Comparison of ENCODE assay signal across 8 mouse cellular contexts in genomic region chr9:34752801-34753170, GRCm38 (mm10).
A peak's percentile ranks its signal among the peaks of the same experiment; 100 is the strongest.
DNase-seq lines count a peak whose midpoint lies in the region; ATAC-seq and TF ChIP-seq lines count a peak whose summit lies in the region.

No protein-coding gene starts in this region.

- WGBS in kidney, embryonic 15.5 days = 20% methylated on average over 4 of the region's 4 CpGs
- 25% methylated on average over 4 of the region's 4 CpGs for WGBS in hindbrain, postnatal 0 days
- whole genome bisulfite sequencing in limb, embryonic 10.5 days = 19% methylated on average over 4 of the region's 4 CpGs

- H3K36me3 ChIP-seq in kidney, embryonic 15.5 days = no peaks in the 10 kb centered on the region
- no peaks in the 10 kb centered on the region for H3K36me3 ChIP-seq in hindbrain, postnatal 0 days (ENCODE audit: insufficient read depth, low read length)
- no peaks in the 10 kb centered on the region for H3K36me3 ChIP-seq in limb, embryonic 10.5 days

- no peak overlapping the region for H3K27ac ChIP-seq in kidney, embryonic 15.5 days
- H3K27ac ChIP-seq in hindbrain, postnatal 0 days = no peak overlapping the region
- no peak overlapping the region for H3K27ac ChIP-seq in limb, embryonic 10.5 days

- TF ChIP-seq CTCF in hindbrain, postnatal 0 days (IDR thresholded peaks at IDR 0.05; ENCODE audit: low read depth) = peak; percentile 89

- DNase-seq in kidney, adult 11 months = peak; percentile 21
- DNase-seq in ZHBTc4 (ENCODE audit: low read depth, low spot score) = peak; percentile 79
- DNase-seq in cerebellum, postnatal 4 days (ENCODE audit: low spot score in 2 of 2) = peak; percentile 72 to 85
- DNase-seq in hindbrain, postnatal 0 days (ENCODE audit: low spot score) = peak; percentile 84
- peak; percentile 89 for DNase-seq in limb, embryonic 10.5 days (ENCODE audit: low spot score)
- DNase-seq in retina, embryonic 14.5 days (ENCODE audit: low spot score) = peak; percentile 83

- 0 out of 2 replicates have a peak, but pooled peaks cover 5% of the 10 kb centered on the region for H3K4me1 ChIP-seq in kidney, embryonic 15.5 days
- H3K4me1 ChIP-seq in hindbrain, postnatal 0 days (ENCODE audit: insufficient read depth, low read length) = peaks cover 5% of the 10 kb centered on the region; the same call in 1 of the 2 replicates
- peaks cover 5% of the 10 kb centered on the region for H3K4me1 ChIP-seq in limb, embryonic 10.5 days

- ATAC-seq in kidney, embryonic 15.5 days (replicated peaks; ENCODE audit: low FRiP score) = no peak
- peak; percentile 27; the same call in 1 of the 2 replicates for ATAC-seq in hindbrain, postnatal 0 days
- no peak for ATAC-seq in erythroid progenitor cell, adult 5-6 weeks (replicated peaks; ENCODE audit: low FRiP score, poor library complexity, severe bottlenecking)

- no peak overlapping the region for H3K9ac ChIP-seq in kidney, embryonic 15.5 days
- no peak overlapping the region for H3K9ac ChIP-seq in hindbrain, postnatal 0 days (replicated peaks; ENCODE audit: low read length)

- no peaks in the 10 kb centered on the region for H3K27me3 ChIP-seq in kidney, embryonic 15.5 days
- no peaks in the 10 kb centered on the region for H3K27me3 ChIP-seq in hindbrain, postnatal 0 days (ENCODE audit: insufficient read depth, low read length)
- peaks cover 11% of the 10 kb centered on the region for H3K27me3 ChIP-seq in limb, embryonic 10.5 days (ENCODE audit: low read depth, poor library complexity, severe bottlenecking)

- no peak overlapping the region for H3K4me3 ChIP-seq in kidney, embryonic 15.5 days (replicated peaks)
- H3K4me3 ChIP-seq in hindbrain, postnatal 0 days (ENCODE audit: low read length) = no peak overlapping the region
- H3K4me3 ChIP-seq in limb, embryonic 10.5 days = no peak overlapping the region

- no peak overlapping the region for H3K4me2 ChIP-seq in kidney, embryonic 15.5 days
- H3K4me2 ChIP-seq in hindbrain, postnatal 0 days (ENCODE audit: low read depth, low read length) = no peak overlapping the region

- no peaks in the 10 kb centered on the region for H3K9me3 ChIP-seq in kidney, embryonic 15.5 days (replicated peaks)
- no peaks in the 10 kb centered on the region for H3K9me3 ChIP-seq in hindbrain, postnatal 0 days (ENCODE audit: low read length)
- H3K9me3 ChIP-seq in limb, embryonic 10.5 days (replicated peaks) = no peaks in the 10 kb centered on the region

Comparison
In these comparisons a context has a peak if more than half of its experiments do, and no peak if none do; other contexts are left out.
1. DNase-seq: peak in every context shown above with its lines; median percentile 89 in limb, embryonic 10.5 days; 84 in hindbrain, postnatal 0 days; 83 in retina, embryonic 14.5 days; 79 in ZHBTc4; 78 in cerebellum, postnatal 4 days; 21 in kidney, adult 11 months.